Mouse (Mus musculus) intestine, embryonic 16.5 days (tissue): ENCODE data around the gene Nop53. TPM values are rescaled to one million over a fixed set of nuclear protein-coding genes. Genes with fewer than 3 reads are reported as not detected.

Experiments used
- ATAC-seq: fragments of 200-750 bp; cut with Nextera tagmentation; 2 replicates; pipeline ENCODE4 v1.8.0; 2017; ENCODE audit warnings: moderate TSS enrichment, moderate library complexity
- H3K27ac ChIP-seq: fragments of 300-500 bp; sonication (generic); 2 replicates; pipeline ENCODE4 v1.5.1; 2014; ENCODE audit warnings: mild to moderate bottlenecking, low read length
- H3K27me3 ChIP-seq: fragments of 300-500 bp; sonication (generic); replicated peaks from 2 replicates; pipeline ENCODE4 v1.6.1; 2014; ENCODE audit warnings: low read length, control low read depth, mixed read lengths; ENCODE audit not compliant: control insufficient read depth, insufficient read depth
- H3K36me3 ChIP-seq: fragments of 300-500 bp; sonication (generic); 2 replicates; pipeline ENCODE4 v1.6.1; 2014; ENCODE audit warnings: low read length, control low read depth; ENCODE audit not compliant: control insufficient read depth, insufficient read depth
- H3K4me1 ChIP-seq: fragments of 300-500 bp; sonication (generic); 2 replicates; pipeline ENCODE4 v1.6.1; 2014; ENCODE audit warnings: low read length, control low read depth, mixed read lengths; ENCODE audit not compliant: control insufficient read depth, insufficient read depth
- H3K4me2 ChIP-seq: fragments of 300-500 bp; sonication (generic); 2 replicates; pipeline ENCODE4 v1.6.1; 2014; ENCODE audit warnings: low read depth, low read length, control low read depth
- H3K4me3 ChIP-seq: fragments of 300-500 bp; sonication (generic); 2 replicates; pipeline ENCODE4 v1.5.1; 2014; ENCODE audit warnings: mild to moderate bottlenecking, low read length
- H3K9ac ChIP-seq: fragments of 300-500 bp; sonication (generic); 2 replicates; pipeline ENCODE4 v1.6.1; 2014; ENCODE audit warnings: low read depth, low read length
- H3K9me3 ChIP-seq: fragments of 300-500 bp; sonication (generic); 2 replicates; pipeline ENCODE4 v1.6.1; 2016; ENCODE audit warnings: low read length, control low read depth; ENCODE audit not compliant: control insufficient read depth
- WGBS: fragments of 180-500 bp; shearing (Covaris S2); extraction: QIAGEN DNeasy Blood & Tissue Kit; methylation state at CpG from one replicate; pipeline ENCODE4 v1.1.7; 2014; 5-methylcytosine and 5-hydroxymethylcytosine counted together
- polyA plus RNA-seq: library from polyadenylated mRNA; unstranded; fragments of >200 nt; fragmentation: Nextera tagmentation; extraction: Ambion mirVana; gene quantifications from 2 replicates; pipeline ENCODE4 v1.2.1, GENCODE M21; 2015

Gene Nop53
- polyA plus RNA-seq, 1 experiment from 2014 or later = 156 TPM

DNA sequence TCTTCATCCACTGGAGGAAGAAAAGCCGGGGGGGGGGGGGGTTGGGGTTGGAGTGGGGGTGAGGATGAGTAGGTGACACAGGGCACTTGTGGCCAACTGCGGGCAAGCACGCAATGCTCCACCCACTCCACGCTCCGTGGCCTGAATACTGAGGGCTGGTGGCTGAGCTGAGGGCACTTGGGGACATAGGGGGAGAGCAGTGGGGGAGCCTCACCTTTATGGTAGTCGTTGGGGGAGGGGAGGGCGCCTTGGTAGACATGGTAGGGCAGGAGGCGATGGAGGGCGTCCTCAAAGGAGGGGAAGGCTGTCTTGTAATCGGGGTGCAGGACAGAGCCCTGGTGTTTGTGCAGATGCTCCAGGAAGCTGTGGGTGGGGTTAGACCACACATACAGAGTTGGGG, 29.6 kb upstream of the Nop53 start:
- Histone ChIP-seq H3K9ac (no peak overlapping the region), H3K9me3 (no peaks in the 10 kb centered on the region), H3K27me3 (no peaks in the 10 kb centered on the region), H3K27ac (no peak overlapping the region), H3K4me3 (no peak overlapping the region), H3K4me2 (no peak overlapping the region), H3K4me1 (0 out of 2 replicates have a peak, but pooled peaks cover 2% of the 10 kb centered on the region), H3K36me3 (peaks cover 25% of the 10 kb centered on the region)
- 94% methylated on average over 10 of the region's 10 CpGs for WGBS
- ATAC-seq = peak; percentile 25; the same call in 1 of the 2 replicates

- Histone ChIP-seq H3K4me3 (no peak overlapping the region), H3K4me1 (no peaks in the 10 kb centered on the region), H3K36me3 (peaks cover 28% of the 10 kb centered on the region), H3K27me3 (no peaks in the 10 kb centered on the region), H3K9ac (no peak overlapping the region), H3K4me2 (no peak overlapping the region), H3K27ac (no peak overlapping the region), H3K9me3 (no peaks in the 10 kb centered on the region)
- no peak for ATAC-seq
- 54% methylated on average over 5 of the region's 5 CpGs for WGBS
Observed at GRCm38 (mm10) chr7:15974712-15975111, 28.8 kb upstream of the Nop53 start.

DNA sequence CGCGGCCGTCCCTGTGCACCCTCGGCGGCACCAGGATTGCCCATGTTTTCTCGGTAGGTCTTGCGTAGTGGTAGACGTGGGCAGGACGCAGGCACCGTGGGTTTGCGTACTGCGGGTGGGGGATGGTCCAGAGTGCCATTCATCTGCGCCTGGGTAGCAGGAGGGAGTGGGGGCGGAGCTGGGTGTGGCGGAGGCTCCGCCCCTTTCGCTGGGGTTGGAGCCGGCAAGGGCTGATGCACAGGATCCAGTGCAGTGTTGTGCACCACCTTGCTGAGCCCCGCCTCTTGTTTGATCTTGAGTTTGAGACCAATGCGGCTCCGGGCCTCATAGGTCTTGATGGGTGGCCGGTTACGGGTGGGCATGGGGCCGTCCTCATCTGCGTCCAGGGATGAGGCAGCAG, 26.4 kb upstream of the Nop53 start:
- no peak for ATAC-seq
- Histone ChIP-seq H3K4me3 (no peak overlapping the region), H3K27me3 (no peaks in the 10 kb centered on the region), H3K27ac (no peak overlapping the region), H3K9me3 (no peaks in the 10 kb centered on the region), H3K9ac (no peak overlapping the region), H3K4me1 (no peaks in the 10 kb centered on the region), H3K36me3 (peaks cover 21% of the 10 kb centered on the region), H3K4me2 (no peak overlapping the region)
- WGBS = 71% methylated on average over 25 of the region's 25 CpGs

- H3K9me3 ChIP-seq = no peaks in the 10 kb centered on the region
- WGBS = 75% methylated on average over 3 of the region's 3 CpGs
- H3K27me3 ChIP-seq = no peaks in the 10 kb centered on the region
- no peaks in the 10 kb centered on the region for H3K4me1 ChIP-seq
- H3K36me3 ChIP-seq = peaks cover 21% of the 10 kb centered on the region
- no peak for ATAC-seq
- no peak overlapping the region for H3K9ac ChIP-seq
- H3K4me3 ChIP-seq = no peak overlapping the region
- H3K4me2 ChIP-seq = no peak overlapping the region
- no peak overlapping the region for H3K27ac ChIP-seq
Observed at GRCm38 (mm10) chr7:15969674-15970073, 23.8 kb upstream of the Nop53 start.

GRCm38 (mm10) chr7:15968322-15968721, 22.4 kb upstream of the Nop53 start:
- no peak overlapping the region for H3K4me3 ChIP-seq
- H3K9ac ChIP-seq = no peak overlapping the region
- H3K4me2 ChIP-seq = no peak overlapping the region
- ATAC-seq = no peak
- peaks cover 10% of the 10 kb centered on the region for H3K4me1 ChIP-seq
- H3K36me3 ChIP-seq = peaks cover 16% of the 10 kb centered on the region
- H3K9me3 ChIP-seq = no peaks in the 10 kb centered on the region
- H3K27ac ChIP-seq = no peak overlapping the region
- 93% methylated on average over 8 of the region's 8 CpGs for WGBS
- H3K27me3 ChIP-seq = no peaks in the 10 kb centered on the region

DNA sequence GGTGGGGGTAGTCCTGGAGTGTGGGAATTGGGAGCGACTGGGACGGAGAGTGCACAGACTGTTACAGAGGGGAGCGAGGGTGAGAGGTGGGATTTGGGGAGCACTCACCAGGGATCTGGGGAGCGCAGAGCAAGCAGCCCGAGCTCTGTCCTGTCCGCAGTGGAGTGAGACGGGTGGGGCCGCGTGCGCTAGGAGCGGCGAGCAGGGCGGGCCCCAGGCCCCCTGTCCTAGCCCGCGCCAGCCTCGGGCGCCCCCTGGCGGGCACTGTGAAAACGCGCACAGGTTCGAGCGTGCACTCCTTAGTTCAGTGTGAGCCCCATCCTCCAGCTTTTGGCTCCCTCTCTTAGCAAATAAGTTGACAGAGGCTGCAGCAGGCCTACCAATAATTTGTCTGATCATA, 21.4 kb upstream of the Nop53 start, which contains the start of gene Ehd2:
Gene Ehd2 (minus strand): TSS at position 256 of the 400 bp plus-strand sequence.
- Histone ChIP-seq H3K9ac (peak within 1 kb of the TSS; percentile 71), H3K36me3 (peaks cover 14% of the 10 kb centered on the region), H3K27me3 (no peaks in the 10 kb centered on the region), H3K4me3 (peak within 1 kb of the TSS; percentile 55), H3K27ac (0 out of 2 replicates have a peak within 1 kb of the TSS, but pooled peaks have one; percentile 10), H3K9me3 (no peaks in the 10 kb centered on the region), H3K4me2 (peak within 1 kb of the TSS; percentile 56), H3K4me1 (peaks cover 19% of the 10 kb centered on the region)
- WGBS = 1% methylated on average over 22 of the region's 22 CpGs
- ATAC-seq = peak; percentile 86

DNA sequence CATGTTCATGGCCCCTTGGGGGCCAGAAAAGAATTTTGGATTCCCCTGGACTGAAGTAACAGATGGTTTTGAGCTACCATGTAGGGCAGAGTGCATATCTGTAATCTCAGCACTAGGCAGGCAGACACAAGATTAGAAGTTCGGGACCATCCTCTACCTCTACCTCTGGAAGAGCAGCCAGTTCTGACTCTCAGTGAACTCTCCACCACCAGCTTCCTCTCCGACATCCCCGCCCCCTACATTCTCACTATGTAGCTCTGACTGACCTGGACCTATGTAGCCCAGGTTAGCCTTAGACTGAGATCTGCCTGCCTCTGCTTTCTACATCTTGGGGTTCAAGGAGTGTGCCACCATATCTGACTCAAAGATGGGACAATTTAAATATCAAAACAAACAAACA, 20.6 kb upstream of the Nop53 start:
- 72% methylated on average over 3 of the region's 3 CpGs for WGBS
- H3K9ac ChIP-seq = peak overlapping the region; percentile 71

GRCm38 (mm10) chr7:15963798-15964652, 18.2 kb upstream of the Nop53 start:
- 76% methylated on average over 32 of the region's 32 CpGs for WGBS
- Histone ChIP-seq H3K4me3 (no peak overlapping the region), H3K36me3 (no peaks in the 10 kb centered on the region), H3K9ac (no peak overlapping the region), H3K27me3 (no peaks in the 10 kb centered on the region), H3K9me3 (no peaks in the 10 kb centered on the region), H3K4me1 (peaks cover 29% of the 10 kb centered on the region), H3K4me2 (no peak overlapping the region), H3K27ac (peak overlapping the region; percentile 82; the same call in 1 of the 2 replicates)
- no peak for ATAC-seq

More for the DNA sequence above, 20.6 kb upstream of the Nop53 start:
- Histone ChIP-seq H3K27me3 (no peaks in the 10 kb centered on the region), H3K27ac (no peak overlapping the region), H3K36me3 (peaks cover 6% of the 10 kb centered on the region), H3K4me1 (peaks cover 27% of the 10 kb centered on the region), H3K9me3 (no peaks in the 10 kb centered on the region), H3K4me2 (peak overlapping the region; percentile 56), H3K4me3 (peak overlapping the region; percentile 55)
- ATAC-seq = no peak

DNA sequence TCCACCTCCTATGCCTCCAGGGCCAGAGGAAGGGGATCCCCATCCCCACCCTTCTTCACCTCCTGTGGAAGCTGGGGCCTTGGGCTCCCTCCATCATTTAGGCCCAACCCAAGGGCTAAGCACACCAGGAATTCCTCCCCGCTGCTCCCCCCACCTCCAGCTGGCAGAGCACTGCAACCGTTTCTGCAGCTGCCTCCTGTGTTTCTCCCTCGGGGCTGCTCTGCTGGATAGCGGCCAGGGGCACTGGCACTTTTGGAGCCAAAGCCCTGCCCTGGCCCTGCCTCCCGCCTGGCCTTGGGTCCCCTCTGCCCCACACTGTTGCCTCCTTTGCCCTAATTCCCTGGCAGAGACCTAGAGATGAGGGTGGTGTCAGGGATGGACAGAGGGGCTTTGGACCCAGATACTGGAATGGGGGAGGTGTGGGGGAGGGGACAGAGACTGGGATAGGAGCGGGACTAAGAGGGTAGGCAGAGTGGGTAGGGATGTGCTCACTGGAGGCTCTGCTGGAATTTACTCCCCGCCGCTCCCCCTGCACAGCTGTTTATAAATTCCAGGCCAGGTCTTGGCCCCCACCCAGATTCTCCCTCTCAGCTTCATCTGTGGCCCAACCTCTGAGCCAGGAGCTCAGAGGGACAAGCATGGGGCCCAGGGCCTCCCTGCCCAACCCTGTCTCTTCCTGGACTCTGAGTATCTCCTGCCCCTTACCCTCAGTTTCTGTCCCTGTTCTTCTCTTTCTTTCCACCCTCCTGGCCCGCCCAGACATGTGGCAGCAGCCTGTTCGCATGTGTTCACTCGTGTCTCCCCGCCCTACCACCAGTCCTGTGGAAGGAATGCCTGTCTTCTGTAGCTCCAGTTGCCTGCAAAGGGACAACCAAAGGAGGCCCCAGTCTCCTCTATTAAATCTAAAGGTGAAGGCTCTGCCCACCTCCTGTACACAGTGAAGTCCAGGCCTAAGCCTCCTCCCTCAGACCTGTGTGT, 16.7 kb upstream of the Nop53 start:
- Histone ChIP-seq H3K27ac (peak overlapping the region; percentile 82), H3K27me3 (no peaks in the 10 kb centered on the region), H3K36me3 (peaks cover 5% of the 10 kb centered on the region; the same call in 1 of the 2 replicates), H3K9ac (peak overlapping the region; percentile 30), H3K4me2 (peak overlapping the region; percentile 13), H3K9me3 (no peaks in the 10 kb centered on the region), H3K4me3 (no peak overlapping the region), H3K4me1 (peaks cover 29% of the 10 kb centered on the region)
- 28% methylated on average over 12 of the region's 12 CpGs for WGBS
- ATAC-seq = peak; percentile 78
